Mouse (Mus musculus): ENCODE results near the gene Pxn.

GRCm38 (mm10) chr5:115485489-115486205, 20.8 kb upstream of the Pxn start:
- TF ChIP-seq CTCF (IDR thresholded peaks at IDR 0.05; ENCODE audit: low read depth) (no peak), EP300 (IDR thresholded peaks at IDR 0.05; ENCODE audit: low read depth) (no peak)

Data from liver, embryonic 14.5 days (tissue).